Mouse (Mus musculus) gastrocnemius, adult 8-10 months (tissue): ENCODE measurements around the gene Hcrt. TPM values are rescaled to one million over a fixed set of nuclear protein-coding genes. Genes with fewer than 3 reads are reported as not detected.

ENCODE experiments used
- DNase-seq, 2 experiments: peaks; one replicate each; pipeline ENCODE4 v3.0.0; 2022; ENCODE audit warnings: low spot score in 2 of 2
- total RNA-seq, 4 experiments: library from RNA; stranded (reverse); gene quantifications; 2 replicates each; pipeline ENCODE4 v1.2.4; 2022

The Hcrt gene
- total RNA-seq, 4 experiments from 2014 or later, result not detected

DNA sequence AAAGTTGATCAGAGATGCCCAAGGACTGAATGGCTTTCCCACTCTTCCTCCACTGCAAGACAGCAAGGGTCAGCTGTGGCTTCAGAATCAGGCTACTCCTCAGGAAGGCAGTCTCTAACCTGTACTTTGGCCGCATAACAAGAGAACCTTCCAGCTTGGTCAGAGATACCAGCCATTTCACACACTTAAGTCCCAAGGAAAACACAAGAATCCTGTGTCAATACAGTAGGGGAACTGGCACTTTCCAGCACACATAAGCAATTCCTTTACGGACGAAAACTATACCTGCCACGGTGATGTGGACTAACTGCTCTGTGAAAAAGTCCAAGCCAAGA is 26.0 kb downstream of the Hcrt start:
- DNase-seq, result no peak

- no peak for DNase-seq
These were observed 26.6 kb downstream of the Hcrt start for GRCm38 (mm10) chr11:100735954-100736745.

GRCm38 (mm10) chr11:100735134-100735865 is 27.4 kb downstream of the Hcrt start:
- DNase-seq, result no peak

- DNase-seq, result no peak
These were observed 32.1 kb downstream of the Hcrt start for GRCm38 (mm10) chr11:100730477-100731205.

- DNase-seq, result no peak
These were observed 32.8 kb downstream of the Hcrt start for GRCm38 (mm10) chr11:100729976-100730375.

- peak in 1 of 2 experiments; percentile 35 for DNase-seq
These were observed 34.1 kb downstream of the Hcrt start for GRCm38 (mm10) chr11:100728601-100729000.

DNA sequence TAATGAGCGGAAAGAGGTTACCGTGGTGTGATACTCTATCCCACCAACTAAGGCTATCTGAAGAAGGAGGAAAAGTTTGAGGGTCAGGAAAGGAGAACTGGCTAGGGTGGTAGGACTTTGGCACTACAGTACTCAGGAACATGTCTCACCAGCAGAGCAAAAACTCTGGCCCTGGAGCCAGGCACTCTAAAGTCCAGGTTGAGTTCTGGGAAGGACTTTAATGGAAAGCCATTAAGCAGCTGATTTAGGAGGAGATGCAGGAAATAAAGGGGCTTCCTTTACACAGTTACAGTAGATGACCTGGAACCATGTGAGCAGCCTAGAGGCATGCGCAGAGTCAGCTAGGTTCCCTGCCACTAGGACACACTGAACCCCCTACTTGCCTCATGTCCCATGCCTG is 35.5 kb downstream of the Hcrt start:
- DNase-seq, result no peak

GRCm38 (mm10) chr11:100724919-100725512 is 37.7 kb downstream of the Hcrt start:
- no peak for DNase-seq

- DNase-seq, result no peak
These were observed 40.2 kb downstream of the Hcrt start for GRCm38 (mm10) chr11:100722493-100723028.

- no peak for DNase-seq
These were observed 40.8 kb downstream of the Hcrt start for GRCm38 (mm10) chr11:100721776-100722492.

DNA sequence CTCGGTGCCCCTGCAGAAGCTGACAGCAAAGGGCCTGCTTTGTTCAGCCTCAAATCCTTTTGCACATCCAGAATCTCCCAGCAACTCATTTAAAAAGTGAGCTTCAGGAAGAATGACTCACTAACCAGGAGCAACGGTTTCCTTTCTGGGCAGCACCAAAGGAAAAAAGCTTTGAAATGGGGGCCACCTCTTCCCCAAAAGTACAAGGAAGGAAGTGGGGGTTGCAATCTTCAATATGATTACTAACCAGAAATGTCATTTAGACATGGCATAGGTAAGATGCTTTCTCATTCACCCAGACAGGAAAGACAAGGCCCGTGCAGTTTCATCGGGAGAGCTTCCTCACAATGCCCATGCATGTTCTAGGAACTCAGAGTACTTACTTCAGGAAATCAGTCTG is 41.5 kb downstream of the Hcrt start:
- no peak for DNase-seq

GRCm38 (mm10) chr11:100720345-100720744 is 42.4 kb downstream of the Hcrt start:
- no peak for DNase-seq

DNA sequence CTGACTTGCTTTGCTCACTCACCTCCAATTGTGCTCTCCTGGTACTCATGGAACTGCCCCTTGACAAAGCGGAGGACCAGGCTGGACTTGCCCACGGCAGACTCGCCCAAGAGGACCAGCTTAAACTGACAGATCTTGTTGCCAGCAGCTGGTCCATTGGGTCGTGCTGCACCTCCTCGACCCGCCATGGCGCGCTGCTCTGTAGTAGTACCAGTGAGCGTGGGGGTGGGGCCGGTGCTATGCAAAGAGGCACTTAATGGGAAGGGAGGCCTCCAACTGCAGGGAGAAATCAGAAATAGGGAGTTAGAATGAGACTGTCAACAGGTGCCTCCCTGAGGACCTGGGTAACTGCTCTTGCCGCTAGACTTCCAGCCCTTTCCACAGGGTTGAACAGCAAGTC is 42.8 kb downstream of the Hcrt start:
- DNase-seq, result no peak

DNA sequence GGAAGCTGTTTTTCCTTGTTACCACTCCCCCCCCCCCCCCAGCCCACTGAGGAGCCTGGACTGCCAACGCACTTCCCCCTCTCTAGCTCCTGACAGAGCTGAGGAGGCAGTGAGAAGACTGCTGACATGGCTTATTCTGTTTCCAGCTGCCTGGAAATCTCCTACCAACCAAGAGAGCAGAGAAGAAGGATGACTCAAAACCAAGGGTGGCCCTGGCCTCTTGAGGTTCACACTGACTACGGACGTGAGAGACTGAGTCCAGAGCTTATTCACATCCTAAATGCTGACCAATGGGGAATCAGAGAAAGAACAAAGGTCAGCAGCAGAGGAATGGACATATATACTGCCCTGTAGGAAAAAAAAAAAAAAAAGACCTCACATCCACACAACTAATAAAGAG is 43.4 kb downstream of the Hcrt start:
- no peak for DNase-seq

GRCm38 (mm10) chr11:100718866-100719265 is 43.9 kb downstream of the Hcrt start:
- DNase-seq, result no peak

GRCm38 (mm10) chr11:100718462-100718861 is 44.3 kb downstream of the Hcrt start:
- no peak for DNase-seq

- no peak for DNase-seq
These were observed 46.1 kb downstream of the Hcrt start for GRCm38 (mm10) chr11:100716649-100717048.

GRCm38 (mm10) chr11:100714948-100715347 is 47.8 kb downstream of the Hcrt start:
- no peak for DNase-seq

- peak; percentile 66 to 67 for DNase-seq
These were observed 48.2 kb downstream of the Hcrt start for GRCm38 (mm10) chr11:100714534-100714915.

- peak in 1 of 2 experiments; percentile 36 for DNase-seq
These were observed 48.8 kb downstream of the Hcrt start, which contains the start of gene Hspb9 for GRCm38 (mm10) chr11:100713735-100714533. TSS of gene Hspb9 (plus strand) at chr11:100713850.
